Mouse (Mus musculus): ENCODE data around the gene Fyn. TPM values are rescaled to one million over a fixed set of nuclear protein-coding genes. Genes with fewer than 3 reads are reported as not detected.

The Fyn gene
- total and polyA plus RNA-seq, 3 experiments, result 14.9 to 42.4 (median 19.9) TPM

DNA sequence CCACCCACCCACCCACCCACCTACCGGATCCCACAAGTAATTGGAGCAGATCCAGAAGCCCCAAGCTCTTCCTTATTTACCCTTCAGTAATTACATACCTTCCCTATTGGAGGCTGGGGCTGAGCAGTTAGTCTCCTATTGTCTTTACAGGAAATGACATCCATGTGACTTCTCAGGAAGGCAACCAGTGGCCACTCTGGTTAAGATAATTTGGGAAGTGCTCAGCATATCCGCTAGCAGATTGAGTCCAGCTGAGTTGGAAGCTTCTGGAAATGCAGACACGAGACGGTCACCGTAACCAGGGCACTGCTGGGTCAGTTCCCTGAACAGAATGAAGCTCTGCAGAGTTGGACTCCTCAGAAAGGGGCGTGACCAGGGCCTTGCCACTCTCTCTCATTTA is 82.4 kb downstream of the Fyn start:
- Histone ChIP-seq H3K27me3 (replicated peaks) (no peaks in the 10 kb centered on the region), H3K4me2 (ENCODE audit: insufficient read depth, low read depth, poor library complexity, severe bottlenecking) (no peak overlapping the region), H3K9ac (ENCODE audit: insufficient read depth, low read depth) (no peak overlapping the region), H3K36me3 (replicated peaks in 1 of 2; ENCODE audit: control insufficient read depth in 1 of 2, insufficient read depth in 1 of 2, low read length in 1 of 2) (peaks cover 0 to 21% of the 10 kb centered on the region in 2 experiments), H3K9me3 (replicated peaks; ENCODE audit: low read length) (no peaks in the 10 kb centered on the region), H3K4me3 (replicated peaks in 1 of 3; ENCODE audit: low read depth in 2 of 3, low read length in 2 of 3, poor library complexity in 1 of 3) (no peak overlapping the region), H3K79me2 (replicated peaks; ENCODE audit: control insufficient read depth, extremely low read depth, insufficient read depth, poor library complexity, severe bottlenecking) (no peaks in the 10 kb centered on the region), H3K27ac (ENCODE audit: insufficient read depth, low read depth) (no peak overlapping the region), H3K4me1 (ENCODE audit: control insufficient read depth in 1 of 2, insufficient read depth in 2 of 2) (peaks cover 5 to 32% of the 10 kb centered on the region in 2 experiments; a peak in 3 of 4 replicates)
- no peak for DNase-seq (ENCODE audit: extremely low read depth)
- in situ Hi-C loops (cut with MboI; ENCODE audit: low pct_ligation_motif_present, low pct_unique_long_range_greater_than_20kb, low sequenced_read_pairs), result no loop called here
- TF ChIP-seq ZKSCAN1 (IDR thresholded peaks at IDR 0.05; ENCODE audit: borderline replicate concordance, low read depth, low read length) (no peak), NRF1 (IDR thresholded peaks at IDR 0.05; ENCODE audit: low read depth, low read length) (no peak), MAX (IDR thresholded peaks at IDR 0.05; ENCODE audit: low read length) (no peak), POLR2AphosphoS2 (IDR thresholded peaks at IDR 0.05; ENCODE audit: low read depth, low read length) (no peak), RCOR1 (conservative IDR thresholded peaks at IDR 0.05; ENCODE audit: low read depth, low read length) (no peak), BHLHE40 (IDR thresholded peaks at IDR 0.05; ENCODE audit: low read depth, low read length) (no peak), ELF1 (IDR thresholded peaks at IDR 0.05; ENCODE audit: low read depth, low read length) (no peak), ZNF384 (IDR thresholded peaks at IDR 0.05; ENCODE audit: low read depth, low read length) (no peak), CHD1 (IDR thresholded peaks at IDR 0.05; ENCODE audit: low read depth, low read length) (no peak), MXI1 (IDR thresholded peaks at IDR 0.05; ENCODE audit: low read depth, low read length) (no peak), MYC (IDR thresholded peaks at IDR 0.05; ENCODE audit: low read depth, low read length) (no peak), ZMIZ1 (IDR thresholded peaks at IDR 0.05; ENCODE audit: low read depth, low read length) (no peak)
- dilution Hi-C loops (cut with MboI; ENCODE audit: extremely low pct_ligation_motif_present, extremely low pct_unique_long_range_greater_than_20kb, low sequenced_read_pairs), result no loop called here

GRCm38 (mm10) chr10:39451918-39452624 is 83.4 kb downstream of the Fyn start:
- H3K4me1 ChIP-seq (ENCODE audit: control insufficient read depth in 1 of 2, insufficient read depth in 2 of 2), result peaks cover 9 to 42% of the 10 kb centered on the region in 2 experiments
- dilution Hi-C loops (cut with MboI; ENCODE audit: extremely low pct_ligation_motif_present, extremely low pct_unique_long_range_greater_than_20kb, low sequenced_read_pairs), result no loop called here
- H3K27ac ChIP-seq (ENCODE audit: insufficient read depth, low read depth), result no peak overlapping the region
- no peak for TF ChIP-seq POLR2A (IDR thresholded peaks at IDR 0.05; ENCODE audit: low read depth, low read length)
- no peak for DNase-seq (ENCODE audit: extremely low read depth)
- no peaks in the 10 kb centered on the region for H3K27me3 ChIP-seq (replicated peaks)
- H3K9me3 ChIP-seq (replicated peaks; ENCODE audit: low read length), result no peaks in the 10 kb centered on the region
- no peak overlapping the region for H3K4me3 ChIP-seq (replicated peaks in 1 of 3; ENCODE audit: low read depth in 2 of 3, low read length in 2 of 3, poor library complexity in 1 of 3)
- no peak overlapping the region for H3K4me2 ChIP-seq (ENCODE audit: insufficient read depth, low read depth, poor library complexity, severe bottlenecking)
- in situ Hi-C loops (cut with MboI; ENCODE audit: low pct_ligation_motif_present, low pct_unique_long_range_greater_than_20kb, low sequenced_read_pairs), result no loop called here
- H3K79me2 ChIP-seq (replicated peaks; ENCODE audit: control insufficient read depth, extremely low read depth, insufficient read depth, poor library complexity, severe bottlenecking), result no peaks in the 10 kb centered on the region
- peaks cover 0 to 22% of the 10 kb centered on the region in 2 experiments for H3K36me3 ChIP-seq (replicated peaks in 1 of 2; ENCODE audit: control insufficient read depth in 1 of 2, insufficient read depth in 1 of 2, low read length in 1 of 2)
- no peak overlapping the region for H3K9ac ChIP-seq (ENCODE audit: insufficient read depth, low read depth)

DNA sequence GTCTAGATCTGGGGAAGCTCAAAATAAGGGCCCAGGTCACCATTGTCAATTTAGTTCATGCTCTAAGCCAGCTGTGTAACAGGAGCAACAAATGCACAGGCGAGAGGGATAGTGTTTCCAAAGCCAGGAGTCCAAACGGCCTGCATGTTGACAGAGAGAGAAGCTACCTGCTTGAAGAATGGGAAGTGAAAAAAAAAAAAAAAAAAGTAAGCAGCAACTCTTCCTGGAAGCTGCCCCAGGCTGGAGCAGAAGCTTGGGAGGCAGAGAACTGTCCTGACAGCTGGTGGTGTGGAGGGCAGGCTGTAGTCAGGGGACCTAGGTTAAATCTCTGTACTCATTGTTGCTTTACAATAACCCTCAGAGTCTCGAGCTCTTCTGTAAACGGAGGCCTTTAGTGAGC is 86.7 kb downstream of the Fyn start:
- no peak overlapping the region for H3K27ac ChIP-seq (ENCODE audit: insufficient read depth, low read depth)
- in situ Hi-C loops (cut with MboI; ENCODE audit: low pct_ligation_motif_present, low pct_unique_long_range_greater_than_20kb, low sequenced_read_pairs) (no loop called here), dilution Hi-C loops (cut with MboI; ENCODE audit: extremely low pct_ligation_motif_present, extremely low pct_unique_long_range_greater_than_20kb, low sequenced_read_pairs) (no loop called here)
- no peaks in the 10 kb centered on the region for H3K9me3 ChIP-seq (replicated peaks; ENCODE audit: low read length)
- H3K9ac ChIP-seq (ENCODE audit: insufficient read depth, low read depth), result no peak overlapping the region
- H3K4me1 ChIP-seq (ENCODE audit: control insufficient read depth in 1 of 2, insufficient read depth in 2 of 2), result peaks cover 9 to 57% of the 10 kb centered on the region in 2 experiments
- no peaks in the 10 kb centered on the region for H3K79me2 ChIP-seq (replicated peaks; ENCODE audit: control insufficient read depth, extremely low read depth, insufficient read depth, poor library complexity, severe bottlenecking)
- no peaks in the 10 kb centered on the region for H3K27me3 ChIP-seq (replicated peaks)
- H3K4me2 ChIP-seq (ENCODE audit: insufficient read depth, low read depth, poor library complexity, severe bottlenecking), result no peak overlapping the region
- peaks cover 0 to 41% of the 10 kb centered on the region in 2 experiments for H3K36me3 ChIP-seq (replicated peaks in 1 of 2; ENCODE audit: control insufficient read depth in 1 of 2, insufficient read depth in 1 of 2, low read length in 1 of 2)
- no peak for TF ChIP-seq ZC3H11A (IDR thresholded peaks at IDR 0.05; ENCODE audit: low read depth, low read length)
- TF ChIP-seq TBP (conservative IDR thresholded peaks at IDR 0.05; ENCODE audit: low read depth, low read length), result no peak
- TF ChIP-seq ETS1 (conservative IDR thresholded peaks at IDR 0.05; ENCODE audit: low read depth, low read length), result no peak
- TF ChIP-seq ZNF384 (IDR thresholded peaks at IDR 0.05; ENCODE audit: low read depth, low read length), result peak; percentile 85
- TF ChIP-seq ZKSCAN1 (IDR thresholded peaks at IDR 0.05; ENCODE audit: borderline replicate concordance, low read depth, low read length), result no peak
- TF ChIP-seq E2F4 (IDR thresholded peaks at IDR 0.05; ENCODE audit: insufficient replicate concordance, low read depth, low read length), result no peak
- DNase-seq (ENCODE audit: extremely low read depth), result no peak
- H3K4me3 ChIP-seq (replicated peaks in 1 of 3; ENCODE audit: low read depth in 2 of 3, low read length in 2 of 3, poor library complexity in 1 of 3), result no peak overlapping the region
